Mouse (Mus musculus): Measurements from ENCODE around the gene Tgfb1i1. TPM values are rescaled to one million over a fixed set of nuclear protein-coding genes. Genes with fewer than 3 reads are reported as not detected.

Tgfb1i1 gene
- total and polyA plus RNA-seq, 3 experiments: 0.36 TPM; not detected in 2

DNA sequence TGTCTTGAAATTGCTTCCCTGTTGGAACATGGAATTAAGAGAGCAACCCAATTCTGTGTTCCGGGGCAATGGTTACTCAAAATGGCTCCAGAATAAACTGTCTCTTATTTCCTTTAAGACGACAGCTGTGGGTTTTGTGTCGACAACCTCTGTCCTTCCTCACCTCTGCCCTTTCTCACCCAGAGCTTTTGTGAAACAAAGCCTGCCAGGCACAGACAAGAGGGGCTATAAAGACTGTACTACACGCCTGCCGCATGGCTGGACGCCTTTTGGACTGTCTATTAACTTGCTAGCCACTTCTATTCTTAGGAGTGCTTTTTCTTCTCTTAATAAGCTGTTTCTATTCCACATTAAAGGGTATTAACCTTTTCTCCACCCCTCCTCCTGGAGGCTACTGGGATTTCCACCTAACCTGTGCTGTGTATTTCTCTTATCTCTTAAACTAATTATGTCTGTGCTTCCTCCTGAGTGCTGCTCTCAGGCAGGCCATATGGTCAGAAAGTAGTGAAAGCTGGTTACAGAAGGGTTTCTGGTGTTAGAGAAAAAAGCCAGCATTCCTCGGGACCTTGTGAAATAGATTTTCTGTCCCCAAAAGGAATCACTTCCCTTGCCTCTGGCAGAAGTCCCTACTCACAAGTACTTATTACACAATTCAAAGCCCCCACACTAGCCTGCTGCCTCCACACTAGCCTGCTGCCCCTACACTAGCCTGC lies 36.1 kb downstream of the Tgfb1i1 start:
- H3K27me3 ChIP-seq (replicated peaks): no peaks in the 10 kb centered on the region
- in situ Hi-C loops (cut with MboI; ENCODE audit: low pct_ligation_motif_present, low pct_unique_long_range_greater_than_20kb, low sequenced_read_pairs): no loop called here
- dilution Hi-C loops (cut with MboI; ENCODE audit: extremely low pct_ligation_motif_present, extremely low pct_unique_long_range_greater_than_20kb, low sequenced_read_pairs): no loop called here
- H3K36me3 ChIP-seq (replicated peaks in 1 of 2; ENCODE audit: control insufficient read depth in 1 of 2, insufficient read depth in 1 of 2, low read length in 1 of 2): peaks cover 9 to 73% of the 10 kb centered on the region in 2 experiments
- no peaks in the 10 kb centered on the region for H3K79me2 ChIP-seq (replicated peaks; ENCODE audit: control insufficient read depth, extremely low read depth, insufficient read depth, poor library complexity, severe bottlenecking)
- H3K9me3 ChIP-seq (replicated peaks; ENCODE audit: low read length): no peaks in the 10 kb centered on the region
- TF ChIP-seq POLR2A (IDR thresholded peaks at IDR 0.05; ENCODE audit: low read depth, low read length) (no peak), USF1 (IDR thresholded peaks at IDR 0.05; ENCODE audit: low read depth, low read length) (no peak), ZC3H11A (IDR thresholded peaks at IDR 0.05; ENCODE audit: low read depth, low read length) (no peak), BHLHE40 (IDR thresholded peaks at IDR 0.05; ENCODE audit: low read depth, low read length) (no peak), ETS1 (conservative IDR thresholded peaks at IDR 0.05; ENCODE audit: low read depth, low read length) (no peak), POLR2AphosphoS2 (IDR thresholded peaks at IDR 0.05; ENCODE audit: low read depth, low read length) (no peak), IRF4 (IDR thresholded peaks at IDR 0.05; ENCODE audit: low read depth, low read length) (no peak), SMC3 (IDR thresholded peaks at IDR 0.05; ENCODE audit: low read depth, low read length) (no peak), RAD21 (IDR thresholded peaks at IDR 0.05; ENCODE audit: low read depth, low read length) (no peak), JUND (conservative IDR thresholded peaks at IDR 0.05; ENCODE audit: low read depth, low read length) (no peak), TBP (conservative IDR thresholded peaks at IDR 0.05; ENCODE audit: low read depth, low read length) (no peak), ZMIZ1 (IDR thresholded peaks at IDR 0.05; ENCODE audit: low read depth, low read length) (no peak), MXI1 (IDR thresholded peaks at IDR 0.05; ENCODE audit: low read depth, low read length) (no peak), CHD1 (IDR thresholded peaks at IDR 0.05; ENCODE audit: low read depth, low read length) (no peak), CTCF (conservative IDR thresholded peaks at IDR 0.05 in 1 of 2, IDR thresholded peaks at IDR 0.05 in 1 of 2; ENCODE audit: low read depth in 2 of 2, low read length in 2 of 2) (no peak), SIN3A (IDR thresholded peaks at IDR 0.05; ENCODE audit: low read length) (no peak), KAT2A (IDR thresholded peaks at IDR 0.05; ENCODE audit: insufficient replicate concordance, low read length) (no peak), ZNF384 (IDR thresholded peaks at IDR 0.05; ENCODE audit: low read depth, low read length) (no peak), E2F4 (IDR thresholded peaks at IDR 0.05; ENCODE audit: insufficient replicate concordance, low read depth, low read length) (no peak)
- no peak for DNase-seq (ENCODE audit: extremely low read depth)
- no peak overlapping the region for H3K27ac ChIP-seq (ENCODE audit: insufficient read depth, low read depth)
- no peaks in the 10 kb centered on the region for H3K4me1 ChIP-seq (ENCODE audit: control insufficient read depth in 1 of 2, insufficient read depth in 2 of 2)
- no peak overlapping the region for H3K4me3 ChIP-seq (replicated peaks in 1 of 3; ENCODE audit: low read depth in 2 of 3, low read length in 2 of 3, poor library complexity in 1 of 3)
- H3K4me2 ChIP-seq (ENCODE audit: insufficient read depth, low read depth, poor library complexity, severe bottlenecking): no peak overlapping the region
- H3K9ac ChIP-seq (ENCODE audit: insufficient read depth, low read depth): no peak overlapping the region

DNA sequence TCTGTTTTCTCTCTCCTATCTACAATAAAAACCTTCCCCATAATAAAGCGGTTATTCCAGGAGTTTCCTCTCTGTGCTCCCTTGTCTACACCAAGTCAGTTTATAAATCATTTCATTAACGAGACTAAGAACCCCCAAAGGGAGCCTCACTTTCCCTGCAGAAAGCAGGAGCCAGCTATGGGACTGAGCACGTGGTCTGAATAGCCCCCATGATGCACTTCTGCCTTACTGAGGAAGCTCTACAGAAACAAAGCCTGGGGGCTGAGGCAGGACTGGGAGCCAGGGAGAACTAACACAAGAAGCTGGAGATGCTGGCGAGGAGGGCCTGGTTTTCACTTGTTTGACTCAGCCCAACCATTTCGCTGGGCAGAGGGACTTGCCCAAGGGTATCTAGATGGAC lies 37.4 kb downstream of the Tgfb1i1 start:
- H3K79me2 ChIP-seq (replicated peaks; ENCODE audit: control insufficient read depth, extremely low read depth, insufficient read depth, poor library complexity, severe bottlenecking): no peaks in the 10 kb centered on the region
- dilution Hi-C loops (cut with MboI; ENCODE audit: extremely low pct_ligation_motif_present, extremely low pct_unique_long_range_greater_than_20kb, low sequenced_read_pairs): no loop called here
- no peak overlapping the region for H3K4me3 ChIP-seq (replicated peaks in 1 of 3; ENCODE audit: low read depth in 2 of 3, low read length in 2 of 3, poor library complexity in 1 of 3)
- no peak overlapping the region for H3K27ac ChIP-seq (ENCODE audit: insufficient read depth, low read depth)
- TF ChIP-seq RAD21 (IDR thresholded peaks at IDR 0.05; ENCODE audit: low read depth, low read length) (no peak), ZKSCAN1 (IDR thresholded peaks at IDR 0.05; ENCODE audit: borderline replicate concordance, low read depth, low read length) (no peak), JUND (conservative IDR thresholded peaks at IDR 0.05; ENCODE audit: low read depth, low read length) (no peak), NRF1 (IDR thresholded peaks at IDR 0.05; ENCODE audit: low read depth, low read length) (no peak), USF2 (conservative IDR thresholded peaks at IDR 0.05; ENCODE audit: low read depth, low read length) (no peak), ZC3H11A (IDR thresholded peaks at IDR 0.05; ENCODE audit: low read depth, low read length) (no peak), TBP (conservative IDR thresholded peaks at IDR 0.05; ENCODE audit: low read depth, low read length) (no peak), ZMIZ1 (IDR thresholded peaks at IDR 0.05; ENCODE audit: low read depth, low read length) (no peak), IRF4 (IDR thresholded peaks at IDR 0.05; ENCODE audit: low read depth, low read length) (no peak), POLR2AphosphoS2 (IDR thresholded peaks at IDR 0.05; ENCODE audit: low read depth, low read length) (no peak), SIN3A (IDR thresholded peaks at IDR 0.05; ENCODE audit: low read length) (no peak), MAX (IDR thresholded peaks at IDR 0.05; ENCODE audit: low read length) (no peak), E2F4 (IDR thresholded peaks at IDR 0.05; ENCODE audit: insufficient replicate concordance, low read depth, low read length) (no peak), NELFE (IDR thresholded peaks at IDR 0.05; ENCODE audit: low read depth, low read length) (no peak), MYC (IDR thresholded peaks at IDR 0.05; ENCODE audit: low read depth, low read length) (no peak)
- H3K4me1 ChIP-seq (ENCODE audit: control insufficient read depth in 1 of 2, insufficient read depth in 2 of 2): no peaks in the 10 kb centered on the region
- in situ Hi-C loops (cut with MboI; ENCODE audit: low pct_ligation_motif_present, low pct_unique_long_range_greater_than_20kb, low sequenced_read_pairs): no loop called here
- DNase-seq (ENCODE audit: extremely low read depth): no peak
- H3K9ac ChIP-seq (ENCODE audit: insufficient read depth, low read depth): no peak overlapping the region
- peaks cover 10 to 77% of the 10 kb centered on the region in 2 experiments for H3K36me3 ChIP-seq (replicated peaks in 1 of 2; ENCODE audit: control insufficient read depth in 1 of 2, insufficient read depth in 1 of 2, low read length in 1 of 2)
- no peak overlapping the region for H3K4me2 ChIP-seq (ENCODE audit: insufficient read depth, low read depth, poor library complexity, severe bottlenecking)
- H3K9me3 ChIP-seq (replicated peaks; ENCODE audit: low read length): no peaks in the 10 kb centered on the region
- H3K27me3 ChIP-seq (replicated peaks): no peaks in the 10 kb centered on the region

All from CH12.LX (cell line).